Mouse (Mus musculus) hindbrain, embryonic 16.5 days (tissue): ENCODE results near the gene Prkag1. TPM values are rescaled to one million over a fixed set of nuclear protein-coding genes. Genes with fewer than 3 reads are reported as not detected.

Experiments
- ATAC-seq: fragments of 200-750 bp; cut with Nextera tagmentation; 2 replicates; pipeline ENCODE4 v1.8.0; 2017; ENCODE audit warnings: moderate TSS enrichment, moderate library complexity
- H3K27ac ChIP-seq: fragments of 300-500 bp; sonication (generic); 2 replicates; pipeline ENCODE4 v1.5.1; 2014; ENCODE audit warnings: low read depth, mild to moderate bottlenecking, control low read depth, low read length, moderate library complexity
- H3K27me3 ChIP-seq: fragments of 300-500 bp; sonication (generic); replicated peaks from 2 replicates; pipeline ENCODE4 v1.6.1; 2014; ENCODE audit warnings: low read length; ENCODE audit not compliant: control insufficient read depth, insufficient read depth
- H3K36me3 ChIP-seq: fragments of 300-500 bp; sonication (generic); 2 replicates; pipeline ENCODE4 v1.6.1; 2014; ENCODE audit warnings: mild to moderate bottlenecking, low read length, moderate library complexity, mixed read lengths; ENCODE audit not compliant: control insufficient read depth, insufficient read depth
- H3K4me1 ChIP-seq: fragments of 300-500 bp; sonication (generic); 2 replicates; pipeline ENCODE4 v1.6.1; 2014; ENCODE audit warnings: low read depth, low read length; ENCODE audit not compliant: control insufficient read depth, insufficient read depth
- H3K4me2 ChIP-seq: fragments of 300-500 bp; sonication (generic); 2 replicates; pipeline ENCODE4 v1.6.1; 2014; ENCODE audit warnings: mild to moderate bottlenecking, low read length, control low read depth, moderate library complexity
- H3K4me3 ChIP-seq: fragments of 300-500 bp; sonication (generic); 2 replicates; pipeline ENCODE4 v1.5.1; 2014; ENCODE audit warnings: mild to moderate bottlenecking, low read length, control low read depth, moderate library complexity
- H3K9ac ChIP-seq: fragments of 300-500 bp; sonication (generic); 2 replicates; pipeline ENCODE4 v1.6.1; 2014; ENCODE audit warnings: low read depth, mild to moderate bottlenecking, control low read depth, low read length, moderate library complexity
- H3K9me3 ChIP-seq: fragments of 300-500 bp; sonication (generic); 2 replicates; pipeline ENCODE4 v1.6.1; 2014; ENCODE audit warnings: mild to moderate bottlenecking, low read length, moderate library complexity; ENCODE audit not compliant: control insufficient read depth
- WGBS: fragments of 180-500 bp; shearing (Covaris S2); extraction: QIAGEN DNeasy Blood & Tissue Kit; methylation state at CpG from one replicate; pipeline ENCODE4 v1.1.7; 2014; 5-methylcytosine and 5-hydroxymethylcytosine counted together
- polyA plus RNA-seq: library from polyadenylated mRNA; unstranded; fragments of >200 nt; fragmentation: Nextera tagmentation; extraction: Ambion mirVana; gene quantifications from 2 replicates; pipeline ENCODE4 v1.2.1, GENCODE M21; 2015

Gene Prkag1
- 72.5 and 74.4 TPM in 2 replicates for polyA plus RNA-seq

- ATAC-seq: peak; percentile 96
- WGBS: under 1% methylated on average over 63 of the region's 66 CpGs
- peaks cover 6% of the 10 kb centered on the region for H3K4me1 ChIP-seq
- peak within 1 kb of the TSS; percentile 84 for H3K9ac ChIP-seq
- H3K4me3 ChIP-seq: peak within 1 kb of the TSS; percentile 84
- H3K27ac ChIP-seq: peak within 1 kb of the TSS; percentile 90
- H3K4me2 ChIP-seq: peak within 1 kb of the TSS; percentile 76
- H3K27me3 ChIP-seq: no peaks in the 10 kb centered on the region
- no peaks in the 10 kb centered on the region for H3K9me3 ChIP-seq
- H3K36me3 ChIP-seq: peaks cover 27% of the 10 kb centered on the region
Observed at GRCm38 (mm10) chr15:98830736-98831683, at the start of gene Prkag1. Gene Prkag1, minus strand, starts transcription at chr15:98831521.

DNA sequence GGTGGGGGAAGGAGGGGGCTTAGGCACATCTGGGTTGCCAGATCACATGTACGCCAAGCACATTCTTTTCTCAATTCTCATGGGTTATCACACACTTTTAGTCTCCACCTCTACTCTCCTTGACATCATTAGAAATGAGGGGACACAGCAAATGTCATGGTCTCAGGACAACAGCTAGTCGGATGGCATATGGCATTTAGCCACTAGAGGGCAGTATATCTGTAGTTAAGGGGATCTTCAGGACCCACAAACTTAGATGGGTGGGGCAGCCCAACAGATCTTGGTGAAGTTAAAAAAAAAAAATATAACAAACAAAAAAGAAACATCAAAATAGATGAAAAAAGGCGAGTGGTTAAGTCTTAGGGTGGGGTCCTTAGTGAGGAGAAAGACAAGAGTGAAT, 46.0 kb upstream of the Prkag1 start:
- ATAC-seq: no peak
- H3K9ac ChIP-seq: no peak overlapping the region
- H3K4me2 ChIP-seq: no peak overlapping the region

DNA sequence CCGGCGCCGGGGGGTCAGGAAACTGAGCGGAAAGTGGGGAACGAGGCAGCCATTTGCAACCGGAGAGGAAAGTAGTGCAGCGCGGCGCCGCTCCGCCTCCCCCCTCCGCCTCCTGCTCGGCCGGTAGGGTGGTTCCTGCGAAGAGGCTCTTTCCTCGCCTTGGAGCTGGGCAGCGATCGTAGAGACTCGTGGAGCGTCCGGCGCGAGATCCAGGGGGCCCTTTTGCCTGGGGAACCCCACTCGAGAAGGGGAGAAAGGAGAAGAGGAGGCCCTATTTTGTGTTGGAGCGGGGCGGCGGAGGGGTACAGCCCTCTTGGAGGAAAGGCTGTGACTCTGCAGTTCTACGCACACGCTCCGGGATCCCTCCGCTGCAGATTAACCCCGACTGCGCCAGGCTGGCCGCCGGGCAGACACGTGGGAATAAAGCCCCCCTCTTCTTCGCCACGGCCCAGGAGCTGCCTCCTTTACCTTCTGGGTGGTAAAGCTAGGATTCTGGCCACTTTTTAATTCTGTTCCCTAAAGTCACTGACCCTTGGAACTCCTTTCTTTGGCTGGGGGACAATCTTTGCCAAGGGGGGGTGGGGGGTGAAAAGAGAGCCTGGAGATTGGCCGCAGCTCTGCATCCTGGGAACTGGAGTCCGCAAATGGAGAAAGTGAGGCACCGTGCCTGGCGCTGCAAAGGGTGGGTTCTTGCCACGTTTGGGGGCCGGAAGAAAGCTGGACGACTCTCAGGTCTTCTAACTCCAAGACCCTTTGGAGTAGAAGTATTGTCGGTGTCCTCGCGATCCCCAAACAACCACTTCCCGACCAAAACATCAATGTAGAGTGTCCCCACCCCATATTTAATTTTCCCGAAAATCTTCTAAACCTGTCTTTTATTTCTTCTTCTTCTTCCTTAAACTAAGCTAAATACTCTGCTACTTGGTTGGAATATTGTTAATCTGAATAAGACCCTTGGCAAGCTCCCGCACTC, 40.9 kb upstream of the Prkag1 start:
- peaks cover 38% of the 10 kb centered on the region for H3K4me1 ChIP-seq
- H3K9me3 ChIP-seq: no peaks in the 10 kb centered on the region
- peak overlapping the region; percentile 100 for H3K27ac ChIP-seq
- no peaks in the 10 kb centered on the region for H3K27me3 ChIP-seq
- H3K4me3 ChIP-seq: peak overlapping the region; percentile 99
- H3K36me3 ChIP-seq: no peaks in the 10 kb centered on the region
- WGBS: under 1% methylated on average over 51 of the region's 51 CpGs
- H3K4me2 ChIP-seq: peak overlapping the region; percentile 98
- peak overlapping the region; percentile 99 for H3K9ac ChIP-seq
- ATAC-seq: peak; percentile 84

More for the DNA sequence above, 46.0 kb upstream of the Prkag1 start:
- H3K27ac ChIP-seq: no peak overlapping the region
- no peaks in the 10 kb centered on the region for H3K27me3 ChIP-seq
- no peaks in the 10 kb centered on the region for H3K36me3 ChIP-seq
- no peaks in the 10 kb centered on the region for H3K9me3 ChIP-seq
- 9% methylated on average over 3 of the region's 3 CpGs for WGBS
- no peak overlapping the region for H3K4me3 ChIP-seq
- peaks cover 24% of the 10 kb centered on the region for H3K4me1 ChIP-seq

- ATAC-seq: peak; percentile 59
- Histone ChIP-seq H3K27ac (peak within 1 kb of the TSS; percentile 100), H3K27me3 (no peaks in the 10 kb centered on the region), H3K4me2 (peak within 1 kb of the TSS; percentile 98), H3K4me1 (peaks cover 42% of the 10 kb centered on the region), H3K4me3 (peak within 1 kb of the TSS; percentile 99), H3K9me3 (no peaks in the 10 kb centered on the region), H3K36me3 (peaks cover under 1% of the 10 kb centered on the region; the same call in 1 of the 2 replicates), H3K9ac (peak within 1 kb of the TSS; percentile 99)
- WGBS: under 1% methylated on average over 54 of the region's 94 CpGs
Observed at GRCm38 (mm10) chr15:98871070-98871915, 40.0 kb upstream of the Prkag1 start, which contains the start of gene Kmt2d. Gene Kmt2d, minus strand, starts transcription at chr15:98871204.

DNA sequence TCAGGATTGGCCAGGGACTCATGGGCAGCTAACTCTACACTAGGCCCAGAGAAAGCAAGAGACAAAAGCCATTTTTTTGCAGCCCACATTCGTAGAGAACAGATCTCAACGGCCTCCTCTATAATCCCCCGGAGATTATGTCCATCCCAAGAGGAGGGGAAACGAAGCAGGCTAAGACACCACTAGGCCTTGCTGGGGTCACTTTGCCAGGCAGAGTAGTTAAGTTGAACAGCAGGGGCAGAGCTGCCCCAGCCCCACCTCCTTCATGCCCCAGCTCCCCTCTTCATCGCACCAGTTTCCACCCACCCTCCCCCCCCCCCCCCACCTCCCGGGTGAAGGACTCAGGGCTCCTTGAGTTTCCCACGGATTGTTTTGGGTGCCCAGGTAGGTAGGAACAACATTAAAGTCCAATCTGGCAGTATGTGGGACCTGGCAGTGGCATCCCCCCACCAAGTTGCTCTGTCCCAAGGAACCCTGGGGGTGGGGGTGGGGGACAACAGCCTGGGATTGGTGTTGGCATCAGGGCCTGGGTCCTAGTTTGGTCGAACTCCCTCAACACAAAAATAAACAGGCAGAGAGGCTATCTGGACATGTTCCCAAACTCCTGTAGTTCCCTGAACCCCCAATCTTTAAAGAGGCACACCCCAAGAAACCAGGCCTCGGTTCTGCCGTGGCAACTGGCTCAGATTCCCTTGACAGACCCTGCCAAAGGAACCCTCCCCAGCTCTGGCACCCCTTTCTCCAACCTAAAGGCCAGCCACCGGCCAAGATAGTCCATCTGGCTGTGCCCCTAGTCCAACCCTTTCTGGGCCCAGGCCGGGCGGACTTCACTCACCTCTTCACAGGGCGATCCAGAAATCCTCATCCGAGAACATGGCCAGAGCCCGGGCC, 39.1 kb upstream of the Prkag1 start:
- Histone ChIP-seq H3K27ac (peak overlapping the region; percentile 100), H3K4me3 (peak overlapping the region; percentile 99), H3K27me3 (no peaks in the 10 kb centered on the region), H3K4me1 (peaks cover 42% of the 10 kb centered on the region), H3K36me3 (peaks cover 4% of the 10 kb centered on the region; the same call in 1 of the 2 replicates), H3K4me2 (peak overlapping the region; percentile 98), H3K9me3 (no peaks in the 10 kb centered on the region), H3K9ac (peak overlapping the region; percentile 99)
- 0% methylated on average over 16 of the region's 16 CpGs for WGBS
- ATAC-seq: no peak

DNA sequence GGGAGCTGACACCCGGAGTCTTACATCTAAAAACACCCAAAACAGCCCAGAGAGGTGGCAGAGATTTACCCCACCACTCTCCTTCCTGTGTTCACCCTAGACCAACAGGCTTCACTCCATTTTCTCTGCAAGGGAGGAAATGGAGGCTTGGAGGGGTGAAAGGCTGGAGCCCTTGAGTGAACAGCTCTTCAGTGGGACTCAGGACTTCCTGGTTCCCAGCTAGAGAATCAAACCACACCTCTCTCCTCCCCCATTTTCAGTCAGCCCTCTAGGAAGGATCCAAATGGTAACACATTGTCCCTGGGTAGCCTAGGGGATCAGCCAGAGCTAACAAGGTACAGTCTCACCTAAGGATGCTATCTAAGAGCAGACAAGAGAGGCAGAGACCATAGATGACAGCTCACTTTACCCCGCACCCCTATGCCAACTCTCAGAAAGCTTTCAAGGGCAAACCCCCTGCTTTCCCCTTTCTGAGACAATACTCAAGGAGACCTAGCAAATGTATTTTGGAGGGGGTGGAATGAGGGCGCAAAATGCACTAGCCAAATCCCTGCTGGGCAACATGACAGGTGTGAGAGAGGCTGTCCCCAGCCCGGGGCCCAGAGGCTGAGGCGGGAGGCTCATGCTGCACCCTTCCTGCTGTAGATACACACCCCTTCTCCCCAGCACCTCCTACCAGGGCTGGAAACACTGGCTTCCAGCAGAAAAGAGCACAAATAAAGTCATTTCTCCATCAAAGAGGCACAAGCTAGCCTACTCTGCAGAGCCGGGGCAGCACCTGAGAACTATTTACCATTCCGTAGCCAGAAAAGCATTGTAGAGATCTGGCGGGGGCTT, 38.2 kb upstream of the Prkag1 start:
- ATAC-seq: no peak
- peak overlapping the region; percentile 20; the same call in 1 of the 2 replicates for H3K27ac ChIP-seq
- H3K4me3 ChIP-seq: peak overlapping the region; percentile 99
- no peaks in the 10 kb centered on the region for H3K27me3 ChIP-seq
- peaks cover 42% of the 10 kb centered on the region for H3K4me1 ChIP-seq
- WGBS: 9% methylated on average over 8 of the region's 8 CpGs
- no peaks in the 10 kb centered on the region for H3K9me3 ChIP-seq
- H3K36me3 ChIP-seq: peaks cover 6% of the 10 kb centered on the region; the same call in 1 of the 2 replicates
- H3K9ac ChIP-seq: peak overlapping the region; percentile 99
- peak overlapping the region; percentile 98 for H3K4me2 ChIP-seq

GRCm38 (mm10) chr15:98868346-98869063, 37.2 kb upstream of the Prkag1 start:
- H3K36me3 ChIP-seq: peaks cover 13% of the 10 kb centered on the region
- H3K4me2 ChIP-seq: peak overlapping the region; percentile 98
- no peaks in the 10 kb centered on the region for H3K27me3 ChIP-seq
- peaks cover 42% of the 10 kb centered on the region for H3K4me1 ChIP-seq
- no peaks in the 10 kb centered on the region for H3K9me3 ChIP-seq
- peak overlapping the region; percentile 99 for H3K4me3 ChIP-seq
- no peak overlapping the region for H3K27ac ChIP-seq
- WGBS: 29% methylated on average over 11 of the region's 11 CpGs
- H3K9ac ChIP-seq: peak overlapping the region; percentile 99
- ATAC-seq: no peak
